Mouse (Mus musculus) bone marrow, adult 2 months (tissue): ENCODE measurements around the gene Nynrin.

Source experiments
- CTCF ChIP-seq: fragments of 200-500 bp; IDR thresholded peaks from 2 replicates; pipeline ENCODE4 v1.5.1; 2011; ENCODE audit warnings: low read length, control low read depth; ENCODE audit not compliant: control insufficient read depth, insufficient read depth
- POLR2A ChIP-seq: fragments of 200-500 bp; IDR thresholded peaks from 2 replicates; pipeline ENCODE4 v1.6.1; 2011; ENCODE audit warnings: low read depth, mild to moderate bottlenecking, control low read depth, low read length, borderline replicate concordance; ENCODE audit not compliant: control insufficient read depth

- no peak for TF ChIP-seq CTCF
- TF ChIP-seq POLR2A = no peak
These were observed 19.5 kb downstream of the Nynrin start for GRCm38 (mm10) chr14:55873242-55873713.
